Mouse (Mus musculus): Measurements from ENCODE around the gene Ube2g2.

Gene Ube2g2

DNA sequence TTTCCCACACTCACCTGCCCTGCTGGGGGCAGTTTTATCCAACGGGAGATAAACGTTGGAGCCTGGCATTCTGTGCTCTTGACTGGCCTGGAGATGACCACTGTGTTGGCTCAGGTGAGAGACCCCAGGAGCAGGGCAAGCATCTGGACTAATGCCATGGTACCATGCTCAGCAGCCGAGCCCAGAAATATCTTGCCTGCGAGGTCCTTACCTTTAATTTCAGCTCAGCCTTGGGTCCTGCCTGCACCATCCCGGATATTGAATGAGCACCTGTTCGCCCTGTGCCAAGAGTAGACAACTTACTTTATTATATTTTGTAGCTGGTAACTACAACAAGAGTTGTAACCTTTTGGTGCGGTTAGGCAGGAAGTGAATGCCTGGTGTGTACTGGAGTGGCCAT lies 15.2 kb upstream of the Ube2g2 start:
- DNase-seq = peak; percentile 38

GRCm38 (mm10) chr10:77607441-77607840 lies 14.6 kb upstream of the Ube2g2 start:
- no peak for DNase-seq

DNA sequence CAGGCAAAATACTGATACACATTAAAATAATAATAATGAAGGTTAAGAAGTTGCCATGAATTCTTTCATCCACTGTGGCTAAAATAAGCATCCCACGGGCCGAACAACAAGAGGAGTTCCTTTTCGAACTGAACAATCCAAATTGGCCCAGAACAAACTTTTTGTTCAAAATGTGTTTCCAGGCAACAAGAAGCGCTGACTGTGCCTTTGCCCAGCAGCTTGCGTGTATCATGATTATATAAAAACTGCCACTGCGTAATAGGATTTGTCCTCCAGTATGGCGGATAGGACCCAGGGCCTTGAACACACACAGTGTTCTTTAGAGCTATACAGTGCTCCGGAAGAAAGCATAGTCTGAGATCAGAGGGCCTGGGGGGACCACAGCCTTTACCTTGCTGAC lies 13.5 kb upstream of the Ube2g2 start:
- no peak for DNase-seq

GRCm38 (mm10) chr10:77610221-77610961 lies 11.7 kb upstream of the Ube2g2 start:
- DNase-seq = no peak

- DNase-seq = no peak
Observed at GRCm38 (mm10) chr10:77613409-77613808, 8.7 kb upstream of the Ube2g2 start.

- DNase-seq = no peak
Observed at GRCm38 (mm10) chr10:77615647-77616046, 6.4 kb upstream of the Ube2g2 start.

GRCm38 (mm10) chr10:77616166-77616565 lies 5.9 kb upstream of the Ube2g2 start:
- DNase-seq = no peak

DNA sequence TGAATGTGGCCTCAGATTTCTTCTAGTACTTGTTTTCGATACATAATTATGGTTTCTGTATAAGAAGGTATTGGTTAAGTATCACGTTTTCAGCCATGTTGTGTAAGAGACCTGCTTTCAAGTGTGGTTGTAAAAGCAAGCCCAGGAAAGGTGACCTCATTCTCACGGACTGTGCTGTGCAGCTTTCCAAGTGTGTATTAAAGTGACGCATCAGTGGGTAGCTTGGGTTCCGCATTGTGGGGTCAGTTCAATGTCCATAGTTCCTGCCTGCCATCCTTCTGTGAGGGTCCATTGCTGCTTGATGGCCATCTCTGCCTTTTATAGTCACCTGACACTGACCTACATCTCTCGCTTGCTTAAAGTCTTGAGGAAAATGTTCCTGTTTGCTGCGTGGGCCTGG lies 5.1 kb upstream of the Ube2g2 start:
- no peak for DNase-seq

- no peak for DNase-seq
Observed at GRCm38 (mm10) chr10:77621546-77621945, 529 bp upstream of the Ube2g2 start.

GRCm38 (mm10) chr10:77623069-77623492 lies 1.0 kb downstream of the Ube2g2 start:
- DNase-seq = peak; percentile 12

GRCm38 (mm10) chr10:77623639-77624400 lies 1.7 kb downstream of the Ube2g2 start:
- no peak for DNase-seq

DNA sequence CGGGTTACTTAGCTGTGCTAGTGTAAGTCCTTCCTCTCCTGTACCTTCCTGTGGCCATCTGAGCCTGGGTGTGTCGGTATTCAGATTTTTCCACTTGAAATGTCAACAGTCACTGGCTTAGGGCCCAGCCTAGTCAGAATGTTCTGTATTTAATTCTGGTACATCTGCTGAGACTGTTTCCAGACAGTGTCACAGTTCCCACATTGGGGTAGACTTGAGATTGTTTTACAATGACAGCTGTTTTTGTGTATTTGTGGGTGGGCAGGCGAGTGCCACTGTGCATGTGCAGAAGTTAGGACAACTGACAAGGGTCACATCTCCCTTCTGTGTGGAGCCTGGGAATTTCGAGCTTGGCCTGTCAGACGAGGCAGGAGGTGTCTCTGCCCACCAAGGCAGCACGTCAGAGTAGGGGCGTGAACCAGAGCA lies 2.5 kb downstream of the Ube2g2 start:
- DNase-seq = no peak

DNA sequence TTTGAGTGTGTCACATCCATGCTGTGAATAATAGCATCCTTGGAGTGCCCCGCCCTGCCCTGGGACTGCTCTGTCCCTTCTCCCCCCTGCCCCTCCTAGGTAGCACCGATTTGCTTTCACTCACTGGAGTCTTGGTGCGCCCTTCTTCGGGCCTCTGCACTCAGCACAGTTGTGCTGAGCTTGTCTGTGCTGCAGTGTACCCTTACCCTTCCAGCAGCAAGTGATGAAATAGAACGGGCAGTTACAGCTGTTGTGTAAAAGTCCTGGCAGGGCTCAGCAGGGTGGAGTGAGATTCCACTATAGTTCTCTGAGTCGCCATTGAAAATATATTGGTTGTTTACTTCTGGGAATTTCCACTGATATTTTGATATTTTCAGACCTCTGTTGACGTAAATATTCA lies 4.0 kb downstream of the Ube2g2 start:
- DNase-seq = no peak

- DNase-seq = no peak
Observed at GRCm38 (mm10) chr10:77626591-77626990, 4.5 kb downstream of the Ube2g2 start.

DNA sequence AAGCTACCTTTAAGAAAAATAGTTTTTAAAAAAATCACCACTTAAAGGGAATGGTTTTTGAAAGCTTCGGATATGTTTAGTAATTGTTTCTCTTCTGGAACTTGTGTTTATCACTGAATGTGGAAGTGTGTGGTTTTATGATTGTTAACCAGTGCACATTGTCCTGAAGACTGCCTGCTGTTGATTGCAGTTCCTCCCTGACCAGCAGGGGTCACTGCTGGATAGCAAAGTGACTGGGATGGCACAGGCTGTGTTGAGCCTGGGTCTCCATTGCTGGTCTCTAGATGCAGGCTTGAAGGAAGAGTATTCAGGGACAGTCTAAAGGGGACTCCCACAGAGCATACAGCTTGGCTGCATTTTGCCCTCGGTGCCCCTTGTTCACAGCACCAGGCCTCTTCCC lies 5.4 kb downstream of the Ube2g2 start:
- DNase-seq = peak; percentile 85

DNA sequence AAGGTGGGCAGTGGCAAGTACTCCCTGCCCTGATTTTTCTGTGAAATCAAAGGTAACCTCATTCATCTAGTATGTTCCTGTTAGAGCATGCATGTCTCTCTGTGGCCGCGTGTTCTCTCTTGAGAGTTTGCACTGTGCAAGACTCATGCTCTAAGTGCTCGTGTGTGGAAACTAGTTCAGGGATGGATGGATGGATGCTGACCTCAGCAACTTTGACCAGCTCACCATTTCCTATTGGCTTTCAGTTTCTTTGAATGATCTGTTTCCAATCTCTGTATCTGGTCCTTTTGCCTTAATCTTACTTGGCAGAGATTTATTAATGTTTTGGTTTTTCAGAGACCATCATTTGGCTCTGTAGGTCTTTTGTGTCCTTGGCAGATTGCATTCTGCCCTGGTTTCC lies 7.1 kb downstream of the Ube2g2 start:
- DNase-seq = no peak

- DNase-seq = peak; percentile 30
Observed at GRCm38 (mm10) chr10:77629970-77630369, 7.9 kb downstream of the Ube2g2 start.

- no peak for DNase-seq
Observed at GRCm38 (mm10) chr10:77634016-77634415, 11.9 kb downstream of the Ube2g2 start.

DNA sequence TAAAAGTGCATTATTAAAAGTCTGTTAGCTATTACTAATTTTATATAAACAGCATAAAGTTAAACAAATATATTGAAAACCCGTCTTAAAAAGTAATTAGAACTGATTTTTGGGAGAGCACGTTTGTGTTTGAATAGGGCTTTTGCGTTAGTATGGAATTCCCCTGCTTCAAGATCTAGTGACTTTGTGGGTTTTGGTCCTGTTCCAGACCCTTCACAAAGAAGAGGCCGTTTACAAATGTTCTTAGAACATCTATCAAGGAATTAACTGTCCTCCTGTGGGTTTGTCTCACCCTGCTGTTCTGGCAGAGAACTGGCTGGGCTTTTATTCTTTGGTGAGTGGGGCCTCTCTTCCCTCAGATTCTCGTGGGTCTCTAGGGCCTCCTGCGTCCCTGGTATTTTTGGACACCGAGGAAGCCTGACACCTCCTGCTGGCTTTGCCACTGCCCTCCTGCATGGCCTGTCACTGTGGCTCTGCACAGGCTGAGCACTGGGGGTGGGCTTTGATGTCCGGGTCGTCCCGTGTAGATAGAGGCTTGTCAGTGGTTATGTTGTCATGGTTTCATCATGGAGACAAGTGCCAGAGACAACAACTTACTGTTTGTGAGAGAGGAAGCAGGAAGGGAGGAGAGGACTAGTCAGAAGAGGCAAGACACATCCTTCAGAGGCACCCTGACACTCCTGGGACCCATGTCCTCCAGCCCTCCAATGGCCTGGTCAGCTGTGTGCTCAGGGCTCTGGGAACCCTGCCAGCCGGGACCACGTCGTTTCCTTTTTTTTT lies 12.6 kb downstream of the Ube2g2 start:
- no peak for DNase-seq

DNA sequence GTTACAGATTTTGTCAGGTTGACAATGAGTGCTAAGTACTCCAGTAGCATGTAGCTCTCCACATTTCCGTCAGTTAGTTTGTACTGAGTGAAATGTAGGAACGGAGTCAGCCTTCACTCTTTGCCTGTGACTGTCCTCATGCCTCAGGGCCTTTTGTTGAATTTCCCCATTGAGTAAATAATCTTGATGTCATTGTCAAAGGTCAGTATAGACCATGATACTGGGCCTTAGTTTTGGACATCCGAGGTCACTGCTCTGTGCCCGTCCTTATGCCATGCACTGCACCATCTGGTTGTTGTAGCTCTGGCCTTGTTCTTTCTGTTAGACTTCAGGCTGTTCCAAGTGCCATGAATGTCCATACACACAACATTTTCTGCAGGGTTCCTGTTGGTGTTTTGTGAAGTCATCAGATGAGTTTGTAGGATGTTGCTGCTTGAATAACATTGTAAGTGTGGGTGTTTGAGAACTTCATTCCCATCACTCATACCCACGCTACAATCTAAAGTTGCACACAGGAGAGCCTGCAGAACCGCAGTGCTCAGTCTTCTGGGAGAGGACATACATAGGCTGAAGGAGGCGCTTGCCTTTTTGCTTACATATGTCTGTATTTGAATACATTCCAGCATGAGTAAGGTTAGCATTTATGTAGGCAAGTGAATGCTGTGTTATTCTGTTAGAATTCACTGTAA lies 14.3 kb downstream of the Ube2g2 start:
- no peak for DNase-seq

DNA sequence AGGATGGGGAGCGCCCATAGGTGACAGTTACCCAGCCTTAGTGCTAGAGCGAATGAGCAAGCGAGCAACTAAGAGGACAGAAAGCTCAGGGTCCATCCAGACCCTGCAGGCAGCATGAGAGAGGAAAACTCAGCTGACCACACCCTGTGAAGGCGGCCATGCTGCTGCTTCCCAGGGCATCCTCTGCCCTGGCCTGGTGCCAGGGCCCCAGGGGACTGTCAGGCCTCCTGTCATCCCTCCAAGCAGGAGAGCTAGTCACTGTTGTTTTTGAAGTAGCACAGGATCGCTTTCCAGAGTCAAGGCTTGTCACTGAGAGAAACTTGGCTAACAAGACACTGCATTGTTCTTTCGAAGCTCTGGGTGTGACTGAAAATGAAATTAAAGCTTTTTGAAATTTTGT lies 16.9 kb downstream of the Ube2g2 start:
- DNase-seq = no peak

- DNase-seq = no peak
Observed at GRCm38 (mm10) chr10:77643160-77643559, 21.1 kb downstream of the Ube2g2 start.

GRCm38 (mm10) chr10:77645571-77645970 lies 23.5 kb downstream of the Ube2g2 start:
- DNase-seq = no peak

All from thymus, postnatal 25 days (tissue).